Mouse (Mus musculus) megakaryocyte, embryonic 14.5 days (primary cell): ENCODE data around the gene Fahd1. TPM values are rescaled to one million over a fixed set of nuclear protein-coding genes. Genes with fewer than 3 reads are reported as not detected.
A peak's percentile ranks its signal among the peaks of the same experiment; 100 is the strongest.

Experiments
- H3K27me3 ChIP-seq: replicated peaks from 2 replicates; pipeline ENCODE3; 2012; ENCODE audit warnings: inconsistent platforms
- H3K36me3 ChIP-seq: replicated peaks from 2 replicates; pipeline ENCODE3; 2012; ENCODE audit warnings: low read length, inconsistent platforms, mixed read lengths
- H3K4me1 ChIP-seq: 2 replicates; pipeline ENCODE4 v1.6.1; 2012; ENCODE audit warnings: inconsistent platforms
- H3K4me3 ChIP-seq: replicated peaks from 2 replicates; pipeline ENCODE3; 2012; ENCODE audit warnings: moderate library complexity, mild to moderate bottlenecking, inconsistent platforms
- H3K9me3 ChIP-seq: 2 replicates; pipeline ENCODE4 v1.6.1; 2012; ENCODE audit warnings: inconsistent platforms
- FLI1 ChIP-seq: IDR thresholded peaks from 2 replicates; pipeline ENCODE4 v1.6.1; 2012; ENCODE audit warnings: low read length, inconsistent platforms, mixed read lengths
- GATA1 ChIP-seq: IDR thresholded peaks from 3 replicates; pipeline ENCODE4 v1.6.1; 2012; ENCODE audit warnings: mixed read lengths, low read length, inconsistent platforms, borderline replicate concordance
- polyA plus RNA-seq: library from polyadenylated mRNA; stranded (reverse); fragments of >175 nt; gene quantifications from 2 replicates; pipeline ENCODE4 v1.2.3, GENCODE M21; 2012; ENCODE audit warnings: low replicate concordance; ENCODE audit not compliant: insufficient read depth

Gene Fahd1
- polyA plus RNA-seq, 1 experiment = 2.8 TPM

DNA sequence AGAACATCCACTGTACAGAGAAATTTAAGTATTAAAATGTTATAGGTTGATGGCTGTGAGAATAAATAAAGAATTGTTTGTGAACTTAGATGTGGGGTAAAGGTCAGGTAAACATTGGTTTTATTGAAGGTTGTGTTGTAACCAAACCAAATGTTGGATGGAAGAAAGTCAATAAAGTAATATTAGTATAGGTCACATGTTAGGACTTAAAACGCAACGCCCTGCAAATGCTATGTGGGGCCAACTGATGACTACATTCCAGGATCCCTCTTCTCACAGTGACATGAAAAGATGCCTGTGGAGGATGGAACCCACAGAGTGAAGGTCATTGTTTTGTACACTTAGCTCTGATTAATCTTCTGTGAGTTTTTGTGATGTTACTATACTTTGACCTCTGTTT, 30.7 kb downstream of the Fahd1 start:
- Histone ChIP-seq H3K9me3 (no peaks in the 10 kb centered on the region), H3K4me3 (no peak overlapping the region), H3K27me3 (peaks cover 9% of the 10 kb centered on the region), H3K36me3 (no peaks in the 10 kb centered on the region), H3K4me1 (peaks cover 3% of the 10 kb centered on the region)
- TF ChIP-seq FLI1 (no peak), GATA1 (no peak)

DNA sequence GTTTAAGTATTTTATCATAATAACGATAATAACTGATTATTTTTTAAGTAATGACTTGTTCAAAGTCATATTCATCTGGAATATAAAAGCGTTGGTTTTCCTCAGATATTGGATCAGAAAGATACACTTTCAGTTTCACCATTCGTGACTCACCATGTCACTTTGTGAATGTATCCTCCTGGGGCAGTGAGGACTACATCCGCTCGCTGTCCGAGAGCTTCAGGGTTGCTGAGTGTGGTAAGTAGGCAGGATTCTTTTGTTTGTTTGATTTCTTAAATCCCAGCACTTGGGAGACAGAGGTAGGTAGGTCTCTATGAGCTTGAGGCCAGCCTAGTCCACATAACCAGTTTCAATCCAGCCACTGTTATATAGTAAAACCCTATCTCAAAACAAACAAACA, 32.0 kb downstream of the Fahd1 start:
- no peaks in the 10 kb centered on the region for H3K9me3 ChIP-seq

DNA sequence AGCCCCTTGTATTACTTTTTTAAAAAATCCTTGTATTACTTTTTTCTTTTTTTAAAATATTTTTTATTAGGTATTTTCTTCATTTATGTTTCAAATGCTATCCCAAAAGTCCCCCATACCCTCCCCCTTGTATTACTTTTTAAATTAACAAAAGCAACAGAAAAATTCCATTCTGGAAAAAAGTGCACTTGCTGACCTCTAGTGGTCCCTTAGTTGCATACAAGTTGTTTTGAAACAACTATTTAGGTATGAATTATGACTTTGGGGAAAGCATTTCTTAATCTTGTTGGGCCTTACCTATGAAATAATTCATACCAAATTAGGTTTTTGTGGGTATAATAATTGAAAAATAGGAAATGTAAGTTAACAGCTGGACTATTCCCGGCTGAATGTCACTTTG, 32.7 kb downstream of the Fahd1 start:
- Histone ChIP-seq H3K36me3 (no peaks in the 10 kb centered on the region), H3K27me3 (peaks cover 7% of the 10 kb centered on the region), H3K4me1 (peaks cover 3% of the 10 kb centered on the region), H3K4me3 (no peak overlapping the region), H3K9me3 (no peaks in the 10 kb centered on the region)
- no peak for TF ChIP-seq GATA1

More for the DNA sequence above, 32.0 kb downstream of the Fahd1 start:
- Histone ChIP-seq H3K4me3 (no peak overlapping the region), H3K36me3 (no peaks in the 10 kb centered on the region), H3K27me3 (peaks cover 6% of the 10 kb centered on the region), H3K4me1 (peaks cover 3% of the 10 kb centered on the region)
- TF ChIP-seq FLI1 (no peak), GATA1 (no peak)

DNA sequence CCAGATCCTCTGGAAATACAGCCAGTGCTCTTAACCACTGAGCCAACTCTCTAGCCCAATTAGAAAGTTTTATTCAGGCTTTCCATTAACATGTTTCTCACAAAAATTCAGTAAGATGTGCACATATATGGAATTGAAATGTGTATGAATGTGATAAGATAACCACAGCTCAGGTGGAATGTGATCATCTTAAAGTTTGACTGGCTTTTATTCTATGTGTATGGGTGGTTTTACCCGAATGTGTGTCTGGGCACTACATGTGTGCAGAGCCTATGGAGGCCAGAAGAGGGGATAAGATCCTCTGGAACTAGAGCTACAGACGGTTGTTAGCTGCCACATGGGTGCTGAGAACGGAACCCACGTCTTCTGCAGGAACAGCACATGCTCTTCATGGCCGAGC, 34.9 kb downstream of the Fahd1 start:
- Histone ChIP-seq H3K4me1 (peaks cover 3% of the 10 kb centered on the region), H3K27me3 (peaks cover 7% of the 10 kb centered on the region), H3K9me3 (no peaks in the 10 kb centered on the region), H3K4me3 (no peak overlapping the region), H3K36me3 (no peaks in the 10 kb centered on the region)
- no peak for TF ChIP-seq GATA1
- no peak for TF ChIP-seq FLI1

DNA sequence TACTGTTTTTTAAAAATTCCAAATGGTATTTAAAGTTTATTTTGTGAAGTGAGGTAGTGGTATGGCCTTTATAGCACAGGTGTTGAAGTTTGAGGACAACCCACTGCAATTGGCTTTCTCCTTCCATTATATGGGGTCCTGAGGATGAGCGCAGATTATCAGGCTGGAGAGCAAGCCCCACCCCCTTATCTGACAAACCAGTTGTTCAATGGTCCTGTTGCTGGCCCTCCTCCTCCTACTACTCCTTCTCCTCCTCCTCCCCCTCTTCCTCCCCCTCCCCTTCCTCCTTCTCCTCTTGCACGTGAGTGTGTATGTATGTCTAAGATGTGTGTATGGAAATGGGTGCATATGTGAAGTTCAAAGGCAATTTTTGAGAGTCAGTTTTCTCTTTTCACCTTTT, 37.9 kb downstream of the Fahd1 start:
- no peak for TF ChIP-seq FLI1
- no peak for TF ChIP-seq GATA1
- Histone ChIP-seq H3K4me1 (no peaks in the 10 kb centered on the region), H3K36me3 (no peaks in the 10 kb centered on the region), H3K9me3 (no peaks in the 10 kb centered on the region), H3K27me3 (peaks cover 20% of the 10 kb centered on the region), H3K4me3 (no peak overlapping the region)

DNA sequence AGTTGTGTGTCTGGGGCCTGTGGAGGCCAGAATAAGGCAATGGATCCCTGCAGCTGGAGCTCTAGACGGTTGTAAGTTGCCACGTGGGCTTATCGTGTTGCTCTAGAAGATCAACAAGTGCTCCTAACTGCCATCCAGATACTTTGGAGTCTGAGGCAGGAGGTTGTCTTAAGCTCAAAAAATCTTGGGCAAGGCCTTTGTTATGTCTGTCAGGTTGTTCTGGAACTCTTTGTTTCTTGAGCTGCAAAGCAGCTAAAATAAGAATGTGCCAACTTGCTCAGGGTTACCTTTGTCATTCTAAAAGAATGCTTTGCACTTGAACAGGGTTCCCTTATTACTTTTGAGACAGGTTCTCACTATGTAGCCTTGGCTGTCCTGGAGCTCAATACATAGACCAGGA, 39.0 kb downstream of the Fahd1 start:
- Histone ChIP-seq H3K27me3 (peaks cover 27% of the 10 kb centered on the region), H3K36me3 (no peaks in the 10 kb centered on the region), H3K4me1 (peaks cover 4% of the 10 kb centered on the region; the same call in 1 of the 2 replicates)

DNA sequence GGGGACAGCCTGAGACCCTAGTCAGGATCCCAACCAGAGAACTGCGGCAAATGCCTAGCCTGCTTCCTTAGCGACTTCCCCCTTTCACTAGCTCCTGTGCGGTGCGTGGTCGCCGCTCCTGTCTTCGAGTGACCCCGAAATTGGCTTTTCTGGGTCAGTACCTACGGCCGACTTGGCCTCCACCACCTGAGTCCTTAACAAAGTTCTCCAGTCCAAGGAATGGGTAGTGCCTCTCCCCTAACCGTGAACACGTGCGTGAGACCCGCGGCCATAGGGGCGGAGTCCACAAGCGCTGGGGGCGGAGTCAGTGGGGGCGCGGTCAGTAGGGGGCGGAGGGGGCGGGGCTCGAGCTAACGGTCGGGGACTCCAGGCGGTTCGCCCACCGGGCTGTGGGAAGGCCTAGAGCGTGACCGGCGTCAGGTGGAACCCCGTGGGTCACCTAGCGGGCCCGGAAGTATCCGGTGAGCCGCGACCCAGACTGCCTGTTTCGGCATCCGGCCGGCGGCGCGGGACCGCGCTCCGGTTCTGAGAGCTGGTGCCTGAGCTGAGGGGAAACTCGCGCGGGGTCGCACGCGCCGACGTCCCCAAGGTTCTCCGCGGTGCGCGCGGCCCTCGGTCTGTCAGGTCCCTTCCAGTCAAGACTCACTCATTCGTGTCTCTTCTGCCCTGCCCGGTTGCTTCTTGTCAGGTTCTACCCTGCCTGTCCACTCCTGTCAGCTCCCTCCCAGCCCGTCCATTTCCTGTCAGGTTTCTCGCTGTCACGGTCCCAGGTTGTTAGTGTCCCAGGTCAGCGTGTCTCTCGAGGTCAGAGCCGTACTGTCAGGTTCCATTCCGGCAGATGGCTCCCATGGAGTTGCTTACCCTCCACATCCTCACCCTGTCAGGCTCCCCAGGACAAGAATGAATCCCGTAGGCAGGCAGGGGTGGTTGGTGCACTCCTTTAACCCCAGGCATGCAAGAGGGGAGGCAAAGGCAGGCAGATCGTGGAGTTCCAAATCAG, 45.9 kb downstream of the Fahd1 start, which contains the start of gene Meiob:
Gene Meiob, plus strand, starts transcription at position 338 of the 1,000 bp plus-strand sequence.
- H3K27me3 ChIP-seq = peaks cover 41% of the 10 kb centered on the region
- TF ChIP-seq GATA1 (no peak), FLI1 (no peak)
- H3K9me3 ChIP-seq = no peaks in the 10 kb centered on the region
- no peaks in the 10 kb centered on the region for H3K36me3 ChIP-seq
- H3K4me1 ChIP-seq = peaks cover 21% of the 10 kb centered on the region
- H3K4me3 ChIP-seq = peak within 1 kb of the TSS; percentile 95

More for the DNA sequence above, 39.0 kb downstream of the Fahd1 start:
- Histone ChIP-seq H3K4me3 (no peak overlapping the region), H3K9me3 (no peaks in the 10 kb centered on the region)
- TF ChIP-seq GATA1 = no peak
- no peak for TF ChIP-seq FLI1

DNA sequence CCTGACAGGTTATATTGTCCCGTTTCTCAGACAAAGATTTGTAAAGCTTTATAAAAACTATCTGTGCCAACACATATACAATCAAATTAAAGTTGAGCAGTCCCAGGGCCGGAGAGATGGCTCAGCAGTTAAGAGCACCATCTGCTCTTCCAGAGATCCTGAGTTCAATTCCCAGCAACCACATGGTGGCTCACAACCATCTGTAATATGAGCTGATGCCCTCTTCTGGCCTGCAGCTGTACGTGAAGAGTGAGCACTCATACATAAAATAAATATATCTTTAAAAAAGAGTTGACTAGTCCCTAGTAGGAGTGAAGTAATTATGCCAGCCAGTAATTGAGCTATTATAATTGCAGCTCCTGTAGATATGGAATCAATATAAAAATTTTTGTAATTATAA, 49.6 kb downstream of the Fahd1 start:
- no peak for TF ChIP-seq GATA1
- TF ChIP-seq FLI1 = no peak
- Histone ChIP-seq H3K36me3 (no peaks in the 10 kb centered on the region), H3K4me3 (no peak overlapping the region), H3K9me3 (no peaks in the 10 kb centered on the region), H3K4me1 (peaks cover 27% of the 10 kb centered on the region), H3K27me3 (peaks cover 29% of the 10 kb centered on the region)

DNA sequence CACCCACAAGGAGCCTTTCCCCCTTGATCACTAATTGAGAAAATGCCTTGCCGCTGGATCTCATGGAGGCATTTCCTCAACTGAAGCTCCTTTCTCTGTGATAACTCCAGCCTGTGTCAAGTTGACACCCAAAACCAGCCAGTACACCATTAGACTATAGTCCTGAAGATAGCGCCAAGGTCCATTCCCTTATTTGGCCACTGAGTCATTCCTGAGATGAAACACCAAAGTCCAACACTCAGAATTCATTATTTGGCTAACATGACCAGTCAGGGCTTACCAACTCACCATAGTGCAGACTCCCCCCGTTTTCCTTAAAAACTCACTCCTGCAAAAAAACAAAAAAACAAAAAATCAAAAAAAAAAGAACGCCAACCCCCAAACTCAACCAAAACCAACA, 50.7 kb downstream of the Fahd1 start:
- Histone ChIP-seq H3K9me3 (no peaks in the 10 kb centered on the region), H3K4me3 (no peak overlapping the region), H3K4me1 (peaks cover 21% of the 10 kb centered on the region), H3K36me3 (no peaks in the 10 kb centered on the region), H3K27me3 (peaks cover 26% of the 10 kb centered on the region)
- no peak for TF ChIP-seq FLI1
- no peak for TF ChIP-seq GATA1

Other genes with a start within 250 kb of the Fahd1 start
- gene Tsc2, start 217.7 kb downstream of the Fahd1 start, polyA plus RNA-seq = 26.7 and 30.6 TPM in 2 replicates
- 8.2 TPM in 1 of 2 replicates, not detected in the other for gene Nthl1, start 217.7 kb downstream of the Fahd1 start, polyA plus RNA-seq
- gene Slc9a3r2, start 200.0 kb downstream of the Fahd1 start, polyA plus RNA-seq = 0.85 TPM in 1 of 2 replicates, not detected in the other
- gene Npw, start 191.9 kb downstream of the Fahd1 start, polyA plus RNA-seq = 1.1 TPM in 1 of 2 replicates, not detected in the other
- gene Zfp598, start 180.7 kb downstream of the Fahd1 start, polyA plus RNA-seq = 45.3 and 55.8 TPM in 2 replicates
- gene Syngr3, start 160.4 kb downstream of the Fahd1 start, polyA plus RNA-seq = 0.04 TPM in 1 of 2 replicates, not detected in the other
- 47.3 and 53.9 TPM in 2 replicates for gene Gfer, start 154.2 kb downstream of the Fahd1 start, polyA plus RNA-seq
- gene Noxo1, start 154.1 kb downstream of the Fahd1 start, polyA plus RNA-seq = 1.5 and 2.1 TPM in 2 replicates
- gene Tbl3, start 142.7 kb downstream of the Fahd1 start, polyA plus RNA-seq = 16.6 and 17.1 TPM in 2 replicates
- gene Rnf151, start 132.3 kb downstream of the Fahd1 start, polyA plus RNA-seq = 0.74 TPM in 1 of 2 replicates, not detected in the other
- gene Rps2, start 132.2 kb downstream of the Fahd1 start, polyA plus RNA-seq = 653 and 1,069 TPM in 2 replicates
- gene Ndufb10, start 125.9 kb downstream of the Fahd1 start, polyA plus RNA-seq = 519 and 729 TPM in 2 replicates
- gene Rpl3l, start 122.5 kb downstream of the Fahd1 start, polyA plus RNA-seq = 0.35 TPM in 1 of 2 replicates, not detected in the other
- 19.0 and 40.5 TPM in 2 replicates for gene Msrb1, start 113.7 kb downstream of the Fahd1 start, polyA plus RNA-seq
- gene Hs3st6, start 97.4 kb downstream of the Fahd1 start, polyA plus RNA-seq = not detected in 2 replicates
- gene Meiob, start 46.1 kb downstream of the Fahd1 start, polyA plus RNA-seq = not detected in 2 replicates
- gene Hagh, start 10.2 kb downstream of the Fahd1 start, polyA plus RNA-seq = 7.5 and 29.1 TPM in 2 replicates
- gene Igfals, start 15.6 kb upstream of the Fahd1 start, polyA plus RNA-seq = 0.25 TPM in 1 of 2 replicates, not detected in the other
- 58.9 and 67.0 TPM in 2 replicates for gene Nubp2, start 36.0 kb upstream of the Fahd1 start, polyA plus RNA-seq
- gene Spsb3, start 36.3 kb upstream of the Fahd1 start, polyA plus RNA-seq = 18.7 and 57.4 TPM in 2 replicates
- 5.8 and 10.0 TPM in 2 replicates for gene Eme2, start 44.7 kb upstream of the Fahd1 start, polyA plus RNA-seq
- gene Mrps34, start 44.8 kb upstream of the Fahd1 start, polyA plus RNA-seq = 75.3 and 168 TPM in 2 replicates
- 18.4 TPM in 1 of 2 replicates, not detected in the other for gene Nme3, start 46.1 kb upstream of the Fahd1 start, polyA plus RNA-seq
- gene Mapk8ip3, start 86.6 kb upstream of the Fahd1 start, polyA plus RNA-seq = 20.5 and 36.6 TPM in 2 replicates
- 3.5 and 8.6 TPM in 2 replicates for gene Jpt2, start 110.3 kb upstream of the Fahd1 start, polyA plus RNA-seq
- 4.5 and 5.5 TPM in 2 replicates for gene Cramp1l, start 165.4 kb upstream of the Fahd1 start, polyA plus RNA-seq
- gene Ift140, start 165.7 kb upstream of the Fahd1 start, polyA plus RNA-seq = 6.9 and 7.4 TPM in 2 replicates
- not detected in 2 replicates for gene Tmem204, start 233.2 kb upstream of the Fahd1 start, polyA plus RNA-seq